8 mouse cellular contexts compared by ENCODE assay signal in genomic region chr17:28141771-28142699, GRCm38 (mm10). TPM values are rescaled to one million over a fixed set of nuclear protein-coding genes. Genes with fewer than 3 reads are reported as not detected.
DNase-seq lines count a peak whose midpoint lies in the region; ATAC-seq and TF ChIP-seq lines count a peak whose summit lies in the region.

Gene Scube3, plus strand, starts transcription at chr17:28142141.

- H3K79me2 ChIP-seq in C2C12 (ENCODE audit: control insufficient read depth, insufficient read depth): no peaks in the 10 kb centered on the region

- H3K79me3 ChIP-seq in C2C12 (ENCODE audit: low read depth): no peaks in the 10 kb centered on the region

- H3K4me1 ChIP-seq in cerebellum, adult 2 months (ENCODE audit: control insufficient read depth, insufficient read depth, low read length): 0 out of 2 replicates have a peak, but pooled peaks cover 3% of the 10 kb centered on the region
- H3K4me1 ChIP-seq in midbrain, embryonic 13.5 days (replicated peaks): peaks cover 67% of the 10 kb centered on the region

- no peak for TF ChIP-seq POLR2A in cerebellum, adult 2 months (IDR thresholded peaks at IDR 0.05; ENCODE audit: borderline replicate concordance, insufficient read depth, low read length)

- no peak within 1 kb of the TSS for H3K27ac ChIP-seq in cerebellum, adult 2 months (ENCODE audit: insufficient read depth, low read length)
- peak within 1 kb of the TSS; percentile 96 for H3K27ac ChIP-seq in midbrain, embryonic 13.5 days

- under 1% methylated on average over 95 of the region's 97 CpGs for whole genome bisulfite sequencing in cerebellum, adult 2 months
- WGBS in midbrain, embryonic 13.5 days: under 1% methylated on average over 78 of the region's 97 CpGs

- no peak for DNase-seq in cerebellum, adult 2 months
- DNase-seq in cerebellum, adult 11-12 months: no peak
- peak; percentile 85 for DNase-seq in embryo, embryonic 9.5 days (ENCODE audit: extremely low spot score)
- peak; percentile 46 for DNase-seq in induced T-regulatory cell, adult 2 months (ENCODE audit: low read depth)
- peak; percentile 63 for DNase-seq in yolk sac, embryonic 10.5 days (ENCODE audit: low spot score)
- DNase-seq in frontal cortex, postnatal 10 days (ENCODE audit: low spot score in 2 of 2): no peak

- H3K4me3 ChIP-seq in cerebellum, adult 2 months (replicated peaks; ENCODE audit: insufficient read depth, low read depth, low read length): peak within 1 kb of the TSS; percentile 27
- H3K4me3 ChIP-seq in C2C12 (ENCODE audit: insufficient read depth, poor library complexity, severe bottlenecking): no peak within 1 kb of the TSS
- peak within 1 kb of the TSS; percentile 76 for H3K4me3 ChIP-seq in midbrain, embryonic 13.5 days (replicated peaks)

- no peak for TF ChIP-seq CTCF in cerebellum, adult 2 months (IDR thresholded peaks at IDR 0.05; ENCODE audit: borderline replicate concordance, insufficient read depth, low read depth, low read length)
- no peak for TF ChIP-seq CTCF in C2C12 (IDR thresholded peaks at IDR 0.05; ENCODE audit: control insufficient read depth, insufficient read depth, insufficient read length)

- peak within 1 kb of the TSS; percentile 87 for H3K4me2 ChIP-seq in midbrain, embryonic 13.5 days (replicated peaks)

- H3ac ChIP-seq in C2C12 (ENCODE audit: control insufficient read depth, insufficient read length, low read depth): peak within 1 kb of the TSS; percentile 39

- no peaks in the 10 kb centered on the region for H3K36me3 ChIP-seq in C2C12 (ENCODE audit: control insufficient read depth, insufficient read depth)
- H3K36me3 ChIP-seq in midbrain, embryonic 13.5 days: no peaks in the 10 kb centered on the region

- H3K27me3 ChIP-seq in cerebellum, adult 2 months (ENCODE audit: control insufficient read depth, insufficient read depth, low read length): peaks cover 1% of the 10 kb centered on the region; the same call in 1 of the 2 replicates
- H3K27me3 ChIP-seq in C2C12 (ENCODE audit: control insufficient read depth, insufficient read depth, insufficient read length): peaks cover 87% of the 10 kb centered on the region
- peaks cover 14% of the 10 kb centered on the region for H3K27me3 ChIP-seq in midbrain, embryonic 13.5 days

- H3K9me3 ChIP-seq in midbrain, embryonic 13.5 days: no peaks in the 10 kb centered on the region

- peak; percentile 61 for ATAC-seq in midbrain, embryonic 13.5 days

- peak within 1 kb of the TSS; percentile 91 for H3K9ac ChIP-seq in midbrain, embryonic 13.5 days (replicated peaks)

TF ChIP-seq in C2C12, 6 proteins besides CTCF, POLR2A, EP300 and RAD21:
- TF ChIP-seq CEBPB (IDR thresholded peaks at IDR 0.05; ENCODE audit: low read depth): no peak
TF ChIP-seq in C2C12: peak in this region for 0.

RNA-seq across cellular contexts. Expression of gene Scube3, which starts in this region (rescaled TPM):
- polyA plus RNA-seq in cerebellum, adult 2 months (2012; rRNA removed): 1.6 and 1.9 TPM in 2 replicates
- 0.09 TPM for polyA plus RNA-seq in C2C12 (2012; fragmentation: generic; extraction: Trizol)
- polyA plus RNA-seq in midbrain, embryonic 13.5 days (2015; fragmentation: Nextera tagmentation; extraction: Ambion mirVana): 5.6 and 6.1 TPM in 2 replicates

Comparison
In these comparisons a context has a peak if more than half of its experiments do, and no peak if none do; other contexts are left out.
1. DNase-seq: peak in embryo, embryonic 9.5 days (single experiment), induced T-regulatory cell, adult 2 months (single experiment) and yolk sac, embryonic 10.5 days (single experiment); none in cerebellum, adult 2 months (0 of 2), cerebellum, adult 11-12 months (single experiment) and frontal cortex, postnatal 10 days (0 of 2).